ENCODE assay signal across 8 mouse cellular contexts in genomic region chr7:39448626-39449242, GRCm38 (mm10). TPM values are rescaled to one million over a fixed set of nuclear protein-coding genes. Genes with fewer than 3 reads are reported as not detected.
DNase-seq lines count a peak whose midpoint lies in the region; ATAC-seq and TF ChIP-seq lines count a peak whose summit lies in the region.

No protein-coding gene starts in this region.

- no peak for TF ChIP-seq CTCF in C2C12 (IDR thresholded peaks at IDR 0.05; ENCODE audit: control insufficient read depth, insufficient read depth, insufficient read length)

- H3K9ac ChIP-seq in kidney, embryonic 16.5 days (replicated peaks; ENCODE audit: low read length): peak overlapping the region; percentile 84
- peak overlapping the region; percentile 89; the same call in 1 of the 2 replicates for H3K9ac ChIP-seq in neural tube, embryonic 13.5 days

- no peaks in the 10 kb centered on the region for H3K9me3 ChIP-seq in forebrain, embryonic 10.5 days
- no peaks in the 10 kb centered on the region for H3K9me3 ChIP-seq in kidney, embryonic 16.5 days (ENCODE audit: low read length)
- no peaks in the 10 kb centered on the region for H3K9me3 ChIP-seq in neural tube, embryonic 13.5 days

- H3K4me2 ChIP-seq in kidney, embryonic 16.5 days (replicated peaks; ENCODE audit: low read depth, low read length): peak overlapping the region; percentile 65
- peak overlapping the region; percentile 69 for H3K4me2 ChIP-seq in neural tube, embryonic 13.5 days

- peaks cover 17% of the 10 kb centered on the region for H3K4me1 ChIP-seq in forebrain, embryonic 10.5 days
- H3K4me1 ChIP-seq in kidney, embryonic 16.5 days (ENCODE audit: insufficient read depth, low read length): peaks cover 6% of the 10 kb centered on the region; the same call in 1 of the 2 replicates
- peaks cover 36% of the 10 kb centered on the region for H3K4me1 ChIP-seq in neural tube, embryonic 13.5 days (replicated peaks)

- H3K79me2 ChIP-seq in C2C12 (ENCODE audit: control insufficient read depth, insufficient read depth): peaks cover 5% of the 10 kb centered on the region

- no peaks in the 10 kb centered on the region for H3K79me3 ChIP-seq in C2C12 (ENCODE audit: low read depth)

- DNase-seq in embryo, embryonic 10.5 days (ENCODE audit: low spot score): peak; percentile 1
- DNase-seq in embryo, embryonic 10 days (ENCODE audit: low spot score): no peak
- no peak for DNase-seq in forebrain, embryonic 10.5 days (ENCODE audit: extremely low spot score, low spot score)
- no peak for DNase-seq in c-Kit-positive CD71-positive TER-119-positive erythroid progenitor cells, embryonic 14.5 days (ENCODE audit: low spot score)
- no peak for DNase-seq in ovary, adult 18-20 months (ENCODE audit: low spot score)

- H3ac ChIP-seq in C2C12 (ENCODE audit: control insufficient read depth, insufficient read length, low read depth): peak overlapping the region; percentile 42

- 65% methylated on average over 11 of the region's 11 CpGs for WGBS in forebrain, embryonic 10.5 days
- 52% methylated on average over 11 of the region's 11 CpGs for WGBS in kidney, embryonic 16.5 days
- 58% methylated on average over 11 of the region's 11 CpGs for WGBS in neural tube, embryonic 13.5 days

- peak overlapping the region; percentile 50 for H3K4me3 ChIP-seq in C2C12 (ENCODE audit: insufficient read depth, poor library complexity, severe bottlenecking)
- peak overlapping the region; percentile 75 for H3K4me3 ChIP-seq in forebrain, embryonic 10.5 days
- H3K4me3 ChIP-seq in kidney, embryonic 16.5 days (ENCODE audit: low read length): peak overlapping the region; percentile 80
- peak overlapping the region; percentile 74 for H3K4me3 ChIP-seq in neural tube, embryonic 13.5 days

- no peak for ATAC-seq in kidney, embryonic 16.5 days (ENCODE audit: low FRiP score, low TSS enrichment)
- ATAC-seq in neural tube, embryonic 13.5 days (ENCODE audit: low read depth): peak; percentile 38; the same call in 1 of the 2 replicates

- peaks cover 8% of the 10 kb centered on the region for H3K27me3 ChIP-seq in C2C12 (ENCODE audit: control insufficient read depth, insufficient read depth, insufficient read length)
- H3K27me3 ChIP-seq in forebrain, embryonic 10.5 days (ENCODE audit: poor library complexity, severe bottlenecking): peaks cover 11% of the 10 kb centered on the region; the same call in 1 of the 2 replicates
- H3K27me3 ChIP-seq in kidney, embryonic 16.5 days (ENCODE audit: insufficient read depth, low read length): 0 out of 2 replicates have a peak, but pooled peaks cover 7% of the 10 kb centered on the region
- H3K27me3 ChIP-seq in neural tube, embryonic 13.5 days: peaks cover 21% of the 10 kb centered on the region

- H3K27ac ChIP-seq in forebrain, embryonic 10.5 days: peak overlapping the region; percentile 84; the same call in 1 of the 2 replicates
- no peak overlapping the region for H3K27ac ChIP-seq in kidney, embryonic 16.5 days (ENCODE audit: low read length)
- H3K27ac ChIP-seq in neural tube, embryonic 13.5 days (replicated peaks): peak overlapping the region; percentile 84; the same call in 1 of the 2 replicates

- H3K36me3 ChIP-seq in C2C12 (ENCODE audit: control insufficient read depth, insufficient read depth): no peaks in the 10 kb centered on the region
- peaks cover 13% of the 10 kb centered on the region for H3K36me3 ChIP-seq in forebrain, embryonic 10.5 days (replicated peaks)
- H3K36me3 ChIP-seq in kidney, embryonic 16.5 days (ENCODE audit: insufficient read depth, low read length): no peaks in the 10 kb centered on the region
- H3K36me3 ChIP-seq in neural tube, embryonic 13.5 days: peaks cover 7% of the 10 kb centered on the region; the same call in 1 of the 2 replicates

TF ChIP-seq in C2C12, 6 proteins besides CTCF, POLR2A, EP300 and RAD21:
- TF ChIP-seq MYOG (IDR thresholded peaks at IDR 0.05; ENCODE audit: control insufficient read depth, extremely low read depth, insufficient read length) (no peak), MAX (IDR thresholded peaks at IDR 0.05) (no peak), MYOD1 (IDR thresholded peaks at IDR 0.05; ENCODE audit: control insufficient read depth, insufficient read length, low read depth) (no peak), CEBPB (IDR thresholded peaks at IDR 0.05; ENCODE audit: low read depth) (no peak), FOSL1 (IDR thresholded peaks at IDR 0.05; ENCODE audit: insufficient read depth, low read length, poor library complexity, severe bottlenecking) (no peak), USF1 (IDR thresholded peaks at IDR 0.05; ENCODE audit: low read depth) (no peak)

RNA-seq across cellular contexts. Expression of gene Gm5114, which starts 35.8 kb away (rescaled TPM):
- not detected for polyA plus RNA-seq in C2C12 (2012; fragmentation: generic; extraction: Trizol)
- polyA plus RNA-seq in forebrain, embryonic 10.5 days (2016; fragmentation: Nextera tagmentation; extraction: Ambion mirVana): not detected in 2 replicates
- not detected in 2 replicates for polyA plus RNA-seq in kidney, embryonic 16.5 days (2015; fragmentation: Nextera tagmentation; extraction: Ambion mirVana)
- not detected in 2 replicates for polyA plus RNA-seq in neural tube, embryonic 13.5 days (2015; fragmentation: Nextera tagmentation; extraction: Ambion mirVana)
